Mouse (Mus musculus): Measurements from ENCODE around the gene Gm20388.

- TF ChIP-seq CTCF (IDR thresholded peaks at IDR 0.05; ENCODE audit: borderline replicate concordance, extremely low read depth, insufficient read depth, insufficient read length), result no peak
- TF ChIP-seq POLR2A (IDR thresholded peaks at IDR 0.05; ENCODE audit: borderline replicate concordance, extremely low read depth, insufficient read depth, insufficient read length, poor library complexity, severe bottlenecking), result no peak
Measured at GRCm38 (mm10) chr8:122824986-122825385, 2914.3 kb downstream of the Gm20388 start.

Data from brain, embryonic 14.5 days (tissue).